Comparison of ENCODE assay signal across 8 mouse cellular contexts in the genomic region with DNA sequence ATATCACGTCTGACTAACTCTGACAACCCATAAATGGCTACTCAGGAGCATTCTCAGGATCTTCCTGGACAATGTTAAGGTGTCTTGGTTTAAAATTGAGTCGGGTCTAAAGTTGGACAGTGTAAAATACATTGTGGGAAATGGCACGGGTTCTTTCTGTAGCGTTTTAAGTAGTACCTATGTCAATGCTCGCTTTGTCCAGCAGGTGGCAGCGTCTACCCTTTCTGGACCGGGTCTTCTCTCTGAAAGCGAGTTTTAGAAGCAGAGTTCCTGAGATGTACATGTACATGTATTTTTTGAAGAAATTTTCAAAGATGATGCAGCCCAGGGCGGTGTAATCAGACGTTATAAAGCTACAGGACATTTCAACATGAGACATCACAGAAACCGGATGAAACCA. TPM values are rescaled to one million over a fixed set of nuclear protein-coding genes. Genes with fewer than 3 reads are reported as not detected.
DNase-seq lines count a peak whose midpoint lies in the region; ATAC-seq lines count a peak whose summit lies in the region.

No protein-coding gene starts in this region.

- DNase-seq in Muller cell, postnatal 12 days (ENCODE audit: inconsistent ontology term): peak; percentile 47
- DNase-seq in cerebellum, adult 9-11 months: peak; percentile 63
- peak; percentile 71 for DNase-seq in gastrocnemius, postnatal 14 days
- DNase-seq in kidney, postnatal 25 days: peak; percentile 78 to 88
- DNase-seq in lung, adult 18-20 months: peak; percentile 72 to 78
- DNase-seq in right cerebral cortex, postnatal 25 days: peak; percentile 62
- DNase-seq in urinary bladder, postnatal 36 days (ENCODE audit: low spot score in 2 of 2): peak; percentile 64 to 75

- intact Hi-C loops in gastrocnemius, postnatal 14 days (cut with DNase I; ENCODE audit: low total_unique reads): no loop called here

- ATAC-seq in CD4-positive, CD25-positive, alpha-beta regulatory T cell, adult 4 months: peak; percentile 83

RNA-seq across cellular contexts. Expression of gene Lat, which starts 45.6 kb away (rescaled TPM):
- polyA plus RNA-seq in CD4-positive, CD25-positive, alpha-beta regulatory T cell, adult 4 months (2017; shearing (Covaris generic)): 1,000 to 10,000 TPM in 1 of 2 experiments, 100 to 1,000 TPM in 1; 947 to 1,259 TPM
- under 1 TPM; 0.25 to 0.33 TPM for total RNA-seq in gastrocnemius, postnatal 14 days (2021)

RNA-seq across cellular contexts. Expression of gene Sbk1, which starts 51.3 kb away (rescaled TPM):
- polyA plus RNA-seq in CD4-positive, CD25-positive, alpha-beta regulatory T cell, adult 4 months (2017; shearing (Covaris generic)): 1 to 10 TPM; 2.7 to 5.0 TPM
- 10 to 100 TPM; 22.4 to 35.2 TPM for total RNA-seq in gastrocnemius, postnatal 14 days (2021)

RNA-seq across cellular contexts. Expression of gene Spns1, which starts 53.5 kb away (rescaled TPM):
- 10 to 100 TPM; 42.8 to 86.8 TPM for polyA plus RNA-seq in CD4-positive, CD25-positive, alpha-beta regulatory T cell, adult 4 months (2017; shearing (Covaris generic))
- total RNA-seq in gastrocnemius, postnatal 14 days (2021): 10 to 100 TPM; 21.5 to 26.4 TPM

Comparison
In these comparisons a context has a peak if more than half of its experiments do, and no peak if none do; other contexts are left out.
1. Peak in every context shown above with its lines: DNase-seq and ATAC-seq.